Mouse (Mus musculus) hindbrain, embryonic 10.5 days (tissue): Measurements from ENCODE around the gene Map3k5. TPM values are rescaled to one million over a fixed set of nuclear protein-coding genes. Genes with fewer than 3 reads are reported as not detected.

Experiments
- DNase-seq: peaks from one replicate; pipeline ENCODE4 v3.0.0-alpha.2; 2017; ENCODE audit warnings: low spot score
- H3K27ac ChIP-seq: fragments of 300-500 bp; sonication (generic); 2 replicates; pipeline ENCODE4 v1.5.1; 2016; ENCODE audit warnings: mild to moderate bottlenecking, moderate library complexity
- H3K27me3 ChIP-seq: fragments of 300-500 bp; sonication (generic); 2 replicates; pipeline ENCODE4 v1.6.1; 2016; ENCODE audit warnings: mild to moderate bottlenecking; ENCODE audit not compliant: poor library complexity, insufficient read depth, severe bottlenecking
- H3K36me3 ChIP-seq: fragments of 300-500 bp; sonication (generic); 2 replicates; pipeline ENCODE4 v1.6.1; 2016; ENCODE audit warnings: mild to moderate bottlenecking, moderate library complexity
- H3K4me1 ChIP-seq: fragments of 300-500 bp; sonication (generic); replicated peaks from 2 replicates; pipeline ENCODE4 v1.6.1; 2016; ENCODE audit warnings: mild to moderate bottlenecking
- H3K4me3 ChIP-seq: fragments of 300-500 bp; sonication (generic); 2 replicates; pipeline ENCODE4 v1.5.1; 2016; ENCODE audit warnings: mild to moderate bottlenecking, moderate library complexity
- H3K9me3 ChIP-seq: fragments of 300-500 bp; sonication (generic); 2 replicates; pipeline ENCODE4 v1.6.1; 2016; ENCODE audit warnings: mild to moderate bottlenecking, moderate library complexity
- WGBS: fragments of 180-500 bp; shearing (Covaris S2); methylation state at CpG from one replicate; pipeline ENCODE4 v1.1.7; 2016; 5-methylcytosine and 5-hydroxymethylcytosine counted together
- polyA plus RNA-seq: library from polyadenylated mRNA; unstranded; fragments of >200 nt; fragmentation: Nextera tagmentation; extraction: Ambion mirVana; gene quantifications from 2 replicates; pipeline ENCODE4 v1.2.1, GENCODE M21; 2016

Map3k5 gene
- polyA plus RNA-seq = 0.46 and 0.55 TPM in 2 replicates

DNA sequence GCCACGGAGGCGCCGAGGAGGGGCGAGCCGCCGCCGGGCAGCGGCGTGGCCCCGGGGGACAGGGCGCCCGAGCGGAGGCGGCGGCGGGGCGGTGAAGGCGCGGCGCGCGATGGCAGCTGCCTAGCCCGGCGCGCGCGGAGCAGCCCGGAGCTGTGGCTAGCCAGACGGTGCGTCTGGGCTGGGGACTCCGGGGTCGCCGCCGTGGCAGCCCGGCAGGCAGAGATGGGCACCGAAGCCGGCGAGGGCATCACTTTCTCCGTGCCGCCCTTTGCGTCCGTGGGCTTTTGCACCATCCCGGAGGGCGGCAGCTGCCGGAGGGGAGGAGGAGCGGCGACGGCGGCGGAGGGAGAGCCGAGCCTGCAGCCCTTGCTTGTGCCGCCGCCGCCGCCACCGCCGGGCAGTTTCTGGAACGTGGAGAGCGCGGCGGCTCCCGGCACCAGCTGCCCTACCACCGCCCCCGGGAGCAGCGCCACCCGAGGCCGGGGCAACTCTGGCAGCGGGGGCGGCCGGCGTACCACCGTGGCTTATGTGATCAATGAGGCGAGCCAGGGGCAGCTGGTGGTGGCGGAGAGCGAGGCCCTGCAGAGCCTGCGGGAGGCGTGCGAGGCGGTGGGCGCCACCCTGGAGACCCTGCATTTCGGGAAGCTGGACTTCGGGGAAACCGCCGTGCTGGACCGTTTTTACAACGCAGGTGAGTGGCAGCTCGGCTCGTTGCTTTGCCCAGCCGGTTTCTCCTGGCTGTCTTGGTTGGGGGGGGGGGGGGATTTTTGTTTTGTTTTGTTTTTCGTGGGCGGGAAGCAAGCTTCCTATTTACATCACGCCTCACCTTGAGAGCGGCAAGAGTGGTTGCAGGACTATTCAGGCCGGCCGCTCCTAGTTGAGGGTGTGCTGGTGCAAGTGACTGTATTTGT is at the start of gene Map3k5:
Gene Map3k5 (plus strand): TSS at position 89 of the 911 bp plus-strand sequence.
- peak within 1 kb of the TSS; percentile 87 for H3K27ac ChIP-seq
- peak; percentile 75 for DNase-seq
- H3K4me1 ChIP-seq = peaks cover 38% of the 10 kb centered on the region
- peaks cover 58% of the 10 kb centered on the region for H3K27me3 ChIP-seq
- H3K9me3 ChIP-seq = no peaks in the 10 kb centered on the region
- H3K4me3 ChIP-seq = peak within 1 kb of the TSS; percentile 74
- no peaks in the 10 kb centered on the region for H3K36me3 ChIP-seq
- WGBS = under 1% methylated on average over 93 of the region's 95 CpGs

- Histone ChIP-seq H3K36me3 (peaks cover 17% of the 10 kb centered on the region), H3K27me3 (no peaks in the 10 kb centered on the region), H3K4me1 (no peaks in the 10 kb centered on the region), H3K9me3 (no peaks in the 10 kb centered on the region), H3K4me3 (no peak overlapping the region), H3K27ac (no peak overlapping the region)
- 89% methylated on average over 3 of the region's 3 CpGs for WGBS
- no peak for DNase-seq
Measured at GRCm38 (mm10) chr10:19886249-19886648, 48.0 kb upstream of the Map3k5 start.

DNA sequence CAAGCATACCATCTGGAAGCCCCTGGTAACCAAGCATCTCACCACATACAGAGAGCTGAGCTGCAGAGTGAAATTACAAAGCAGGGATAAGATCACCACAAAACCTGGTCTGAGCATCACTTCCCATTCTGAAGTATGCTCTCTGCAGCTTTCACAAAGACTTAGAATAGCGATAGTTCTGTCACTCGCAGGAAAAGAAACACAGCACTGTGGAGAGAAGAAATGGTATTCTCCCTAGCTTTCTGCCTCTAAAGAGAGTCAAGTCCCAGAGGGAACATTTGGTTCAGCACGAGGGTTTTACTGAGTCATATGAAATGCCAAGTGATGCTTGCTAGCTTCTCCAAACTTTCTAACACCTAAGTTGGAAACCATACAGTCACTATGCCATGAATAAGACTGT is 44.4 kb upstream of the Map3k5 start:
- Histone ChIP-seq H3K9me3 (no peaks in the 10 kb centered on the region), H3K27ac (no peak overlapping the region), H3K27me3 (no peaks in the 10 kb centered on the region), H3K4me1 (no peaks in the 10 kb centered on the region), H3K36me3 (peaks cover 10% of the 10 kb centered on the region), H3K4me3 (no peak overlapping the region)
- 83% methylated on average over 3 of the region's 3 CpGs for WGBS
- DNase-seq = no peak

GRCm38 (mm10) chr10:19891686-19892085 is 42.6 kb upstream of the Map3k5 start:
- Histone ChIP-seq H3K27me3 (no peaks in the 10 kb centered on the region), H3K4me1 (no peaks in the 10 kb centered on the region), H3K9me3 (no peaks in the 10 kb centered on the region), H3K36me3 (peaks cover 10% of the 10 kb centered on the region), H3K4me3 (no peak overlapping the region), H3K27ac (no peak overlapping the region)
- WGBS = 53% methylated on average over 3 of the region's 3 CpGs
- DNase-seq = no peak

DNA sequence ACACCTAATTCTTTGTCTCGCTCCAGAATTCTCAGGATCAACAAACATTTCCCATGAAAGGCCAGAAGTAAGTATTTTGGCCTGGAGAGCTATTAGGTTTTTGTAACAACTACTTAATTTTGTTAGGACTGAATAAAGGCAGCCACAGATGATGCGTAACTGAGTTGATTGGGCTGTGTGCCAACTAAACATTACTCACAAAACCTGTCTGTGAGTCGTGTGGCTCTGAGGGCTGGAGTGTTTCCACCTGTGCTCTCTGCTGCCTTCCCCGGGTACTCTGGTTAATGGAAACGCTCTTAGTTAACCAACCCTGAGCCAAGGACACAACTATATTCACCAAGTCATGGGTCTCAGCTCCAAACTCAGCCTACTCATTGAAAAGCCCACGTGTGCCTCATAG is 41.1 kb upstream of the Map3k5 start:
- WGBS = 84% methylated on average over 6 of the region's 6 CpGs
- H3K4me1 ChIP-seq = no peaks in the 10 kb centered on the region
- no peak for DNase-seq

DNA sequence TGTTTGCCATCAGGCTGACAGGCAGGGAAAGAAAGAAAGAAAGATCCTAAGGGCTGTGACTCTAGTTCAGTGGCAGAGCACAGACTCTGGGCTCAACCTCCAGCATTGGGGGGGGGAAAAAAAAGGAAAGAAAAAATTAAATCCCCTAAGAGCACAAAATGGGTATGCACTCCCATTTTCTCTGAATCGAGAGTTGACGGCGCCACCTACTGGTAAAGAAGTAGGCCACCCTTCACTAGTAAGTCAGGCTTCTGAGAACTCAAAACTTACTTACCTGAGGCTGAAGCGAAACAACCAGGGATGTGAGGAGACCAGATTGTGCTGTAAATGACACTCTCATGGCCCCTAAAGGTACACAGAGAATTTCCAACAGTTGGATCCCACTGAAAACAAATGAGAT is 40.3 kb upstream of the Map3k5 start:
- H3K4me1 ChIP-seq = no peaks in the 10 kb centered on the region
- DNase-seq = peak; percentile 25
- no peaks in the 10 kb centered on the region for H3K9me3 ChIP-seq
- H3K36me3 ChIP-seq = 0 out of 2 replicates have a peak, but pooled peaks cover 7% of the 10 kb centered on the region
- no peak overlapping the region for H3K27ac ChIP-seq
- 21% methylated on average over 4 of the region's 4 CpGs for WGBS
- no peak overlapping the region for H3K4me3 ChIP-seq
- no peaks in the 10 kb centered on the region for H3K27me3 ChIP-seq

More for the DNA sequence above, 41.1 kb upstream of the Map3k5 start:
- Histone ChIP-seq H3K9me3 (no peaks in the 10 kb centered on the region), H3K27ac (no peak overlapping the region), H3K4me3 (no peak overlapping the region), H3K36me3 (peaks cover 11% of the 10 kb centered on the region), H3K27me3 (no peaks in the 10 kb centered on the region)

GRCm38 (mm10) chr10:19900191-19900590 is 34.1 kb upstream of the Map3k5 start:
- no peaks in the 10 kb centered on the region for H3K9me3 ChIP-seq
- H3K27ac ChIP-seq = no peak overlapping the region
- 75% methylated on average over 2 of the region's 2 CpGs for WGBS
- no peak for DNase-seq
- no peak overlapping the region for H3K4me3 ChIP-seq
- H3K36me3 ChIP-seq = peaks cover 15% of the 10 kb centered on the region
- no peaks in the 10 kb centered on the region for H3K27me3 ChIP-seq
- no peaks in the 10 kb centered on the region for H3K4me1 ChIP-seq

- Histone ChIP-seq H3K4me1 (peaks cover 1% of the 10 kb centered on the region; the same call in 1 of the 2 replicates), H3K27ac (no peak overlapping the region), H3K9me3 (no peaks in the 10 kb centered on the region), H3K4me3 (no peak overlapping the region), H3K36me3 (peaks cover 15% of the 10 kb centered on the region), H3K27me3 (no peaks in the 10 kb centered on the region)
- no peak for DNase-seq
- 87% methylated on average over 7 of the region's 7 CpGs for WGBS
Measured at GRCm38 (mm10) chr10:19901992-19902391, 32.3 kb upstream of the Map3k5 start.

DNA sequence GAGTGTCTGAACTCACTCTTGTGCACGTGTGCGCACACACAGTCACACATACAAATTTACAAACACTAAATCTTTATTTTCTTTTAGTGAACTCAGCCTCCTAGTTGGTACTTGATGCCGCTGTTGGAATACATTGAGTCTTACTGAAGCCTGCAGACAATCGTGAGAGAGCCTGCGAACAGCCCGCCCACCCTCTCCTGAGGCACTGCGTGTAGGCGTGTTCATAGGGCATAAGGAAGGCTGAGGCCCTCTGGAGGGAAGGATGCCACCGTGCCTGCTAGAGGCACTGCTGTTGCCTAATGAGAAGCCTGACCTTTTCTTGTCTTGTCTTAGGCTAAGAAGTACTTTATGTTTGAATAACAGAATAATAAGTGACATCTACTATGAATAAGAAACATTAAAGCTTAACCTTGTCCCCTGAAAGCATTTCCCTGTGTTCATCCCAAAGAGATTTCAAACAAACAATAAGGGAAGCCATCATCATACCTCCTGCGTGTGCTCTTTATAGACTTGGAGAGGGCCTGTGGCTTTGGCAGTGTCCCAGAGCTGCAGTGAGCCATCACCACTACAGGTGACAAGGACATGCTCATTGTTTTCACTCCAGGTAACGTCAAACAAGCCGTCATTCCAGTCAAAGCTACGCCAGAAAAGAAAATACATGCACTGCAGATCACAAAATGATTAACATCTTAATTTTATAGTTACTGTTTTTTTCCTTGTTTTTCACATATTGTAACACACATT is 30.0 kb upstream of the Map3k5 start:
- peaks cover 5% of the 10 kb centered on the region; the same call in 1 of the 2 replicates for H3K4me1 ChIP-seq
- H3K27ac ChIP-seq = no peak overlapping the region
- H3K27me3 ChIP-seq = no peaks in the 10 kb centered on the region
- H3K4me3 ChIP-seq = no peak overlapping the region
- WGBS = 84% methylated on average over 13 of the region's 13 CpGs
- no peaks in the 10 kb centered on the region for H3K9me3 ChIP-seq
- H3K36me3 ChIP-seq = peaks cover 12% of the 10 kb centered on the region
- DNase-seq = no peak

DNA sequence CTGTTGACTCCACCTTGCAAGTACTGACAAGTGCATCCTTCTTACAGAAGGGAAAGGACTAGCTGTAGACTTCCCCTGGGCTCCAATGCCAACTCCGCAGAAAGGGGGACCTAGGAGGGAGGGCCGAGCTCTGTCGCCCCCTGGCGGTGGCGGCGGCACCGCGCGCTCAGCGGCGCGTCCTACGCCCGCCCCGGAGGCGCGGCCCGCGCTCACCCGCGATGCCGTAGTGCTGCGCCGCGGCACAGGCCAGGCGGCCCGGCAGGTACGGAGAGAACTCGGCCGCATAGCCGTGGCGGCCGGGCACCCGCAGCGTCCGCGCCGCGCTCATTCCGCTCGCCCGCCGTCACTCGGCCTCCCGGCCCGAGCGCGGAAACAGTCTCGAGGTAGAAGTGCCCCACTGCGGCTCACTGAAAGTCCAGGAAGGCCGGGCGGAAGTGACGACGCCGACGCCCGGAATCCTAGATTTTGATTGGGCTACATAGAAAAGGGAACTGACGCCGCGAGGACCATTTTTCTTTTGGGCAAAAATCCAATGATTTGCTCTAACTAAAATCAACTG is 26.9 kb upstream of the Map3k5 start, which contains the start of gene Pex7:
Gene Pex7 (minus strand): TSS at position 444 of the 559 bp plus-strand sequence.
- under 1% methylated on average over 60 of the region's 60 CpGs for WGBS
- peak within 1 kb of the TSS; percentile 98 for H3K27ac ChIP-seq
- peak within 1 kb of the TSS; percentile 80 for H3K4me3 ChIP-seq
- no peaks in the 10 kb centered on the region for H3K9me3 ChIP-seq
- peak; percentile 94 for DNase-seq
- peaks cover 5% of the 10 kb centered on the region; the same call in 1 of the 2 replicates for H3K4me1 ChIP-seq
- H3K27me3 ChIP-seq = peaks cover 7% of the 10 kb centered on the region; the same call in 1 of the 2 replicates
- H3K36me3 ChIP-seq = no peaks in the 10 kb centered on the region

GRCm38 (mm10) chr10:19908076-19908475 is 26.2 kb upstream of the Map3k5 start:
- peaks cover 5% of the 10 kb centered on the region; the same call in 1 of the 2 replicates for H3K4me1 ChIP-seq
- no peak for DNase-seq
- H3K36me3 ChIP-seq = no peaks in the 10 kb centered on the region
- H3K27ac ChIP-seq = peak overlapping the region; percentile 98; the same call in 1 of the 2 replicates
- no peak overlapping the region for H3K4me3 ChIP-seq
- H3K9me3 ChIP-seq = no peaks in the 10 kb centered on the region
- WGBS = 75% methylated on average over 2 of the region's 2 CpGs
- peaks cover 7% of the 10 kb centered on the region; the same call in 1 of the 2 replicates for H3K27me3 ChIP-seq

DNA sequence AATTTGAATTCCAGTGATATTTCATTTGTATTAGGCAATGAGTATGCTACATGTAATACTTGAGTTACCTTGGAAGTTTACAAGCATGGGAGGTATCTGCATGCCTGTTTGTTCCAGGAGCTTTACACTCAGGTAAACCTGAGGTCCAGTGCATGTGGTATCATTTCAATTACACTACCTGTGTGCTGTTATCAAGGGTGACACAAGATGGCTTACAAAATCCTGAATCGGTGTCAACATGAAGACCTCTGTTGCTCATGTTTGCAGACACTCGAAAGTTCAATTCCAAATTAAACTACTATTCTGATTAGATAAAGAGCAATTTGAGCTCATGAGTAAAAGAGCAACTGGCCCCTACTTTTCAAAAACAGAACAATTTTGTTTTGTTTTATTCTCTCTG is 23.8 kb upstream of the Map3k5 start:
- Histone ChIP-seq H3K9me3 (no peaks in the 10 kb centered on the region), H3K36me3 (no peaks in the 10 kb centered on the region), H3K27me3 (peaks cover 7% of the 10 kb centered on the region; the same call in 1 of the 2 replicates), H3K27ac (no peak overlapping the region), H3K4me1 (peaks cover 5% of the 10 kb centered on the region; the same call in 1 of the 2 replicates), H3K4me3 (no peak overlapping the region)
- 83% methylated on average over 2 of the region's 2 CpGs for WGBS
- no peak for DNase-seq
